Mouse (Mus musculus) small intestine, adult 2 months (tissue): Measurements from ENCODE around the gene Cdh13. TPM values are rescaled to one million over a fixed set of nuclear protein-coding genes. Genes with fewer than 3 reads are reported as not detected.
"Not testable (repeated sequence)": the region's sequence is repeated elsewhere in the genome, so short reads cannot be mapped to it uniquely, and the experiment has no call there.

Experiments used
- H3K27ac ChIP-seq: fragments of 200-500 bp; 2 replicates; pipeline ENCODE4 v1.5.1; 2012; ENCODE audit warnings: low read depth, low read length, control low read depth, inconsistent platforms; ENCODE audit not compliant: insufficient read depth
- H3K27me3 ChIP-seq: fragments of 200-500 bp; 2 replicates; pipeline ENCODE4 v1.6.1; 2012; ENCODE audit warnings: mild to moderate bottlenecking, moderate library complexity, low read length, inconsistent platforms; ENCODE audit not compliant: control insufficient read depth, insufficient read depth
- H3K36me3 ChIP-seq: fragments of 200-500 bp; 2 replicates; pipeline ENCODE4 v1.6.1; 2012; ENCODE audit warnings: mild to moderate bottlenecking, low read length, control low read depth, inconsistent platforms; ENCODE audit not compliant: control insufficient read depth, insufficient read depth
- H3K4me1 ChIP-seq: fragments of 200-500 bp; 2 replicates; pipeline ENCODE4 v1.6.1; 2012; ENCODE audit warnings: low read length, inconsistent platforms, mixed read lengths; ENCODE audit not compliant: control insufficient read depth, insufficient read depth, insufficient read length
- H3K4me3 ChIP-seq: fragments of 200-500 bp; 2 replicates; pipeline ENCODE4 v1.5.1; 2012; ENCODE audit warnings: low read depth, mild to moderate bottlenecking, control low read depth, inconsistent platforms, low read length, moderate library complexity
- CTCF ChIP-seq: fragments of 200-500 bp; IDR thresholded peaks from 2 replicates; pipeline ENCODE4 v1.5.1; 2012; ENCODE audit warnings: low read depth, mild to moderate bottlenecking, control low read depth, inconsistent platforms, low read length, moderate library complexity, mixed read lengths; ENCODE audit not compliant: insufficient replicate concordance, insufficient read length; ENCODE audit errors: extremely low read depth
- POLR2A ChIP-seq: fragments of 200-500 bp; IDR thresholded peaks from 2 replicates; pipeline ENCODE4 v1.6.1; 2012; ENCODE audit warnings: low read depth, mild to moderate bottlenecking, control low read depth, inconsistent platforms, low read length, moderate library complexity
- WGBS: fragments of 180-500 bp; shearing (Covaris S2); methylation state at CpG from one replicate; pipeline ENCODE4 v1.1.7; 2018; 5-methylcytosine and 5-hydroxymethylcytosine counted together
- polyA plus RNA-seq: library from polyadenylated mRNA; depleted of rRNA; stranded (reverse); fragments of >200 nt; gene quantifications from 2 replicates; pipeline ENCODE4 v1.2.3, GENCODE M21; 2012

Gene Cdh13
- polyA plus RNA-seq, 1 experiment: 4.6 TPM

- TF ChIP-seq POLR2A (no peak), CTCF (no peak)
- Histone ChIP-seq H3K36me3 (no peaks in the 10 kb centered on the region), H3K27me3 (no peaks in the 10 kb centered on the region), H3K4me1 (no peaks in the 10 kb centered on the region), H3K27ac (no peak overlapping the region), H3K4me3 (no peak overlapping the region)
- 75% methylated on average over 13 of the region's 13 CpGs for WGBS
These were observed 1011.9 kb downstream of the Cdh13 start for GRCm38 (mm10) chr8:119295477-119295876.

DNA sequence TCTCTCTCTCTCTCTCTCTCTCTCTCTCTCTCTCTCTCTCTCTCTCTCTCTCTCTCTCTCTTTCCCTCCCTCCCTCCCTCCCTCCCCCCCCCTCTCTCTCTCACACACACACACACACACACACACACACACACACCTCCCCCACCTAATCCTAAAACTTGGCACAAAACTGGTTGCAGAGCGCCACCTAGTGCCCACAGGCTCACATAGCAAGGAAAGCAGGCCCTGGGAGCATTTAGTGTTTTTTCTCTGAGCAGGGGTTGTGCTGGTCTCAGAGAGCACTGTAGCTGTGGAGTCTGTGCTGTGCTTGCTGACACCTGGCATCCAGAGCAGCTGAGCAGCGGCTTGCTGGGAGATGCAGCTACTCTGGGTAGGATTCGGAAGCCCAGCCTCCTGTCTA, 1014.2 kb downstream of the Cdh13 start:
- H3K4me3 ChIP-seq, H3K36me3 ChIP-seq, H3K27me3 ChIP-seq, H3K27ac ChIP-seq, H3K4me1 ChIP-seq: not testable (repeated sequence)
- 30% methylated on average over 3 of the region's 3 CpGs for WGBS
- peak; percentile 62; the same call in 1 of the 2 replicates for TF ChIP-seq CTCF

DNA sequence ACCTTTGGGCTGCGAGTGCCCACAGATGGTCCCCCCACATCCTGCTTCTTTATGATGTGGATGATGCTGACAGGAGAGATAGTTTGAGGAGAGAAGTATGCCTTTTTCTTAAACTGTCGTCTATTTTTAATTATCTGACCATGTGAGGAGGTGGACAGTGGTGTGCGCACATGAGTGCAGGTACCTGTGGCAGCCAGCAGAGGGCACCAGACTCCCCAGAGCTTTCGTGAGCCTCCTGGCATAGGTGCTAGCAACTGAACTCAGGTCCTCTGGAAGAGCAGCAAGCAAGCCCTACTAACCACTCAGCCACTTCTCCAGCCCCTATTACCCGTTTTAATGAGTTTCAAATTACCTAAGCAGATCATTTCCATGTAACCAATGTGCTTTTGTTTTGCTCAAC, 1016.8 kb downstream of the Cdh13 start:
- no peak for TF ChIP-seq POLR2A
- no peak for TF ChIP-seq CTCF
- Histone ChIP-seq H3K27ac (no peak overlapping the region), H3K4me1 (no peaks in the 10 kb centered on the region), H3K36me3 (no peaks in the 10 kb centered on the region), H3K27me3 (no peaks in the 10 kb centered on the region), H3K4me3 (no peak overlapping the region)
- 86% methylated on average over 5 of the region's 5 CpGs for WGBS

DNA sequence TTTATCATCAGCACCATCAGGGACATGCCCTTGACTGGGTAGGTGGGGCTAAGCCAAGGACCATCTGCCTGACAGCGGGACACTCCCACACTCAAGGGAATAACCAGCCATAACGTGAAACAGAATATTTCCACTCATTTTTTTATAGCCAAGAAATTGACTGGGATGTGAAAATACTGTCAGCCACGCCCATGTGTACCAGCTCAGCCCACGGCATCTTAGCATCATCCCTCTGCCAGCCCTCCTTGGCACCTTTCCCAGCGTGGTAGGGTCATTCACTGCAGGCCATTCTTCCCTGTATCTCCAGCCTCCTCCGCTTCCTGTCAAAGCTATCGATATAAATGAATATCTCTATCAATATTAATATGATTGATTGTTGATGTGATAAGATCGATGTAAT, 1020.7 kb downstream of the Cdh13 start:
- no peaks in the 10 kb centered on the region for H3K27me3 ChIP-seq
- H3K27ac ChIP-seq: no peak overlapping the region
- no peak overlapping the region for H3K4me3 ChIP-seq
- 64% methylated on average over 8 of the region's 8 CpGs for WGBS
- H3K4me1 ChIP-seq: no peaks in the 10 kb centered on the region
- H3K36me3 ChIP-seq: no peaks in the 10 kb centered on the region
- TF ChIP-seq CTCF (no peak), POLR2A (no peak)

GRCm38 (mm10) chr8:119311412-119311811, 1027.9 kb downstream of the Cdh13 start:
- WGBS: 17% methylated on average over 3 of the region's 3 CpGs
- H3K27ac ChIP-seq: no peak overlapping the region
- TF ChIP-seq CTCF: peak; percentile 49; the same call in 1 of the 2 replicates
- TF ChIP-seq POLR2A: no peak
- no peaks in the 10 kb centered on the region for H3K4me1 ChIP-seq
- no peak overlapping the region for H3K4me3 ChIP-seq
- H3K27me3 ChIP-seq: no peaks in the 10 kb centered on the region
- H3K36me3 ChIP-seq: no peaks in the 10 kb centered on the region

- WGBS: 43% methylated on average over 6 of the region's 6 CpGs
- no peak overlapping the region for H3K27ac ChIP-seq
- no peak for TF ChIP-seq POLR2A
- TF ChIP-seq CTCF: no peak
These were observed 1039.7 kb downstream of the Cdh13 start for GRCm38 (mm10) chr8:119323215-119323614.

GRCm38 (mm10) chr8:119339546-119339945, 1056.0 kb downstream of the Cdh13 start:
- Histone ChIP-seq H3K4me1 (no peaks in the 10 kb centered on the region), H3K27ac (no peak overlapping the region), H3K4me3 (no peak overlapping the region), H3K36me3 (no peaks in the 10 kb centered on the region), H3K27me3 (no peaks in the 10 kb centered on the region)
- whole genome bisulfite sequencing: 77% methylated on average over 4 of the region's 4 CpGs
- TF ChIP-seq POLR2A (no peak), CTCF (no peak)

More at GRCm38 (mm10) chr8:119323215-119323614, 1039.7 kb downstream of the Cdh13 start:
- no peaks in the 10 kb centered on the region for H3K27me3 ChIP-seq
- H3K4me3 ChIP-seq: no peak overlapping the region
- no peaks in the 10 kb centered on the region for H3K36me3 ChIP-seq
- no peaks in the 10 kb centered on the region for H3K4me1 ChIP-seq

- Histone ChIP-seq H3K4me3 (no peak overlapping the region), H3K36me3 (peaks cover 18% of the 10 kb centered on the region), H3K27me3 (no peaks in the 10 kb centered on the region), H3K27ac (no peak overlapping the region), H3K4me1 (peaks cover 6% of the 10 kb centered on the region)
- no peak for TF ChIP-seq CTCF
- WGBS: 93% methylated on average over 3 of the region's 3 CpGs
These were observed 1060.1 kb downstream of the Cdh13 start for GRCm38 (mm10) chr8:119343606-119344005.
